10 mouse cellular contexts compared by ENCODE assay signal in the genomic region with DNA sequence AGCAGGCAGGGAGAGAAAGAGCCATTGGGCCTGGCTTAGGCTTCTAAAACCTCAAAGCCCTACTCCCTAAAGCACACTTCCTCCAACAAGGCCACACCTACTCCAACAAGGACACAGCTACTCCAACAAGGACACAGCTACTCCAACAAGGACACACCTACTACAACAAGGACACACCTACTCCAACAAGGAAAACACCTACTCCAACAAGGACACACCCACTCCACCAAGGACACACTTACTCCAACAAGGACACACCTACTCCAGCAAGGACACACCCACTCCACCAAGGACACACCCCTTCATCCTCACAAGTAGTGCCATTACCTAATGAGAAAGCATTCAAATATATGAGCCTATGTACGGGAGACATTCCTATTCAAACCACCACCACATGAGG.
"Had no signal": no experiment of that assay in that cellular context is flagged by ENCODE, and none has a peak within 500 bp of the region (broad histone marks: within the 10 kb centered on the region; RNA-seq: fewer than 3 reads in every experiment).

No protein-coding gene starts in this region.

- ATAC-seq: liver, postnatal 0 days; lung, postnatal 0 days; midbrain, embryonic 15.5 days had no signal

- DNase-seq: liver, postnatal 0 days; lung, adult 2 months; lung, postnatal 14 days; lung, postnatal 36 days; right cerebral cortex, postnatal 14 days; thymus, adult 18-20 months; thymus, postnatal 14 days; thymus, postnatal 36 days had no signal
